Mouse (Mus musculus): ENCODE data around the gene Tmed10.

Tmed10 gene

DNA sequence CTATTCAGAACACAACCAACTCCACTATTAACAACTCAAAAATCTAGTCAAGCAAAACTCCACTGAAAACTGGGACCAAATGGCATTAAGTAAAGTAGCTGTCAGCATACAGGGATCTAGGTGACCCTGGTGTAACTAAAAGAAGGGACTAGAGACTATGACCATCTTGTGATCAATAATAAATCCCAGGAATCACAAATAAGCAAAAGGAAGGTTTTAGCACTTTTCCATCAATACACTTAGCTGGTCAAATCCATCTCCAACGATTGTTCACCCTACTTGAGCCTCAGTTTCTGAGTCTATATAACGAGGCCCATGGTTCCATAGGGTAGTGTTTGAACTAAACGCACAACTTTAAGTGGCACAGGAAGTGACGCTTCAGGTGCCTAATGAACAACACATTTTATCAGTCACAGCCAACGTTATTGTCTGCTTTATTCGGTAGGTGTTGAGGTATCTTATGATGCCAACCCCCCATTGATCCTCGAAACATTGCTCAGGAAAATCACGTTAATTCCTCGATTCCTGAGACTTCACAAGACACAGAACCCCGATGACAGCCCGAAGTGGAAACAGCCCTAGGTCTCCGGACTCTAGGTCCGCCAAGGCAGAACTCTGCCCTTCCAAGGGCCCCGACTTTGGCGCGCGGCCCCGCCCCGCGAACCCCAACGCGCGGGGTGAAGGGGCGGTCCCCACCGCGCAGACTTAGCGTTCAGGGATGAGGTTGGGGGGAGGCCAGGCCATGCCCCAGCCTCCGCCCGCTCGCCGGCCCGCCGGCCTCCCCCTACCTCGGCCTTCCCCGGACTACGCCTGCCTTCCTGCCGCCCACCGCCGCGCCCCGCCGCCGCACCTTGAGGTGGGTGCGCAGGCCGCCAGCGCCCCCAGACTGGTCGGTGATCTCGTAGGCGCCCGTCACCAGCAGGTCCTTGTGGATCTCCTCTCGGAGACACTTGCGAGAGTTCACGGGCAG is 771 bp downstream of the Tmed10 start:
- peak; percentile 55 for DNase-seq (ENCODE audit: low read depth)

DNA sequence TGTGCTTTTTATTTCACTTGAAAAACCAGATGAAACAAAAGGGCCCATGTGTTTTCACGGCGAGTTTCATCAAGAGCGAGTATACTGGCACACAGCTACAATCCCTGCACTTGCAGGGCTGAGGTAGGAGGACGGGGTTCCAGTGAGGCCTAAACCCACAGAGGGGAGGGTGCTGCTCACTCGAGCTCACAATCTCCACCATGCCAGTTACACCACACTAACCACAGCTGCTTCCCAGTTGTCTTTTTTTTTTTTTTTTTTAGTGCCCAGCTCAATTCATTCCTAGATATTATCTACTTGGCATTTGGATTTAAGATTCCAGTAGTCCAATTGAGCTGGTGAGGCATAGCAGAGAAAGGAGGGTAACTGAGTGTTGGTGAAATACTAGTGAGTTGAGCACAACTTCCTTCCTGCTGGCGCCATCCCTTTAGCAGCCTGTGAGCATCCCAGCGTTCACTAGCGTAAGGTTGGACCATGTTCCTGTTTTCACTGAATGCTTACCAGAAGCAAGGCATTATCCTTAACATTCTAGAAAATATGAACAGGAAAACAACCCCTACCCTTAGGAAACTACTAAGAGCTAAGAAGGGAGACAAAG is 2.5 kb downstream of the Tmed10 start:
- no peak for DNase-seq (ENCODE audit: low read depth)

DNA sequence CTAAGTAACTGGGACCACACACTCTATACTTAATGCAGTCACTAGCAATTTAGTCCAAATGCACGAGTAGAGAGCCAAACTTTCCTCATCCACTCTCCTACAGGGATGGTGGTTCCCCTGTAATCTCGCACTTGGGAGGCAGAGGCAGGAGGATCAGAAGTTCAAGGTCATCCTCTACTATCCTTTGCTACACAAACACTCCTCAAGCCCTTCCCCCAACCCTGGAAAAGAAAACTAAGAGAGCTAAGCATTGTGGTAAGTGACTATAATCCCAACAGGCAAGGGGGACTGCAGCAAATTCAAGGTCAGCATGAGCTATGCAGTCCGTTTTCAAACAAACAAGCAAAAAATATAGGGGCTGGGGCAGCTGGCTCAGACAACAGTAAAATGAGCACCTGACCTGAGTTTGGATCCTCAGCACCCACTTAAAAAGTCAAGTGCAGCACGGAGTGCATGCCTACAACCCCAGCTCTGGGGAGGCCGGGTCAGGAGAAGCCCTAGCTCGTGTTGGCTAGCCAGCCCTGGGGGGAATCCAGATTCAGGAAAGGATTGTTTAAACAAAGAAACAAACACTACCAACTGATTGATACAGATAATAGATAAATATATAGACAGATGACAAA is 6.1 kb downstream of the Tmed10 start:
- DNase-seq (ENCODE audit: low read depth) = no peak

DNA sequence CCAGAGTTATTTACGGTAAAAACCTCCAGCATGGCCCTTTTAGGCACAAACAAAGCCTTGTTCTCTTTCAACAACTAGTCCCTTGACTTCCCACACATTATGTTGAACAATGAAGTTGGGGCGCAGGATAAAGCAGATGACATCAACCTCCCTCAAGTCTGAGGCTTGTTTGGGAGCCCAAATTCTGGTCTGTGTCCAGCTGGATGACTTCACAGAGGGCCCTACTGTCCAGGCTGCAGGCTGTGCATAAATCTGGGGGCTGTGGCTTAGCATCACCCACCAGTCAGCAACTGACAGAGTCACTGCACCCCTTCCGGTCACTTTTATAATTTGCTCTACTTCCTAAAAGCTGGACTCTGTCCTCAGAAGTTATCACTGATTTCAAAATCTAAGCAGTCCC is 8.4 kb downstream of the Tmed10 start:
- DNase-seq (ENCODE audit: low read depth) = no peak

DNA sequence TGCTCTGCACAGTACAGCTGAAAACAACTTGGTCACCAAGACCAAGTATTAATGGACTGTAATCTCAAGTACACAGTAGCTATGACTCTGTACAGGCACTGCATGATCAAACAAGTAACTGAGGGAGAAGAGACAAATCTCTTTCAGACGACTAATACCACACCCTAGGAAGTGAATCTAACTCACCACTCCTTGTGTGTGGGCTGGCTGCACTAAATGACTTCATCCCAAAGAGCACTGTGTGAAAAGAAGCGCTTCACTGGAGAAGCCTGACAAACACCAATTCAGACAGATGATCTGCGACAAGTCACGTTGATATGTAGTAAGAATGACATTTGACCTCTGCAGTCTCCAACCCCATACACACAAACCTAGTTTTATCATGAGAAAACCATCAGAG is 12.1 kb downstream of the Tmed10 start:
- no peak for DNase-seq (ENCODE audit: low read depth)

DNA sequence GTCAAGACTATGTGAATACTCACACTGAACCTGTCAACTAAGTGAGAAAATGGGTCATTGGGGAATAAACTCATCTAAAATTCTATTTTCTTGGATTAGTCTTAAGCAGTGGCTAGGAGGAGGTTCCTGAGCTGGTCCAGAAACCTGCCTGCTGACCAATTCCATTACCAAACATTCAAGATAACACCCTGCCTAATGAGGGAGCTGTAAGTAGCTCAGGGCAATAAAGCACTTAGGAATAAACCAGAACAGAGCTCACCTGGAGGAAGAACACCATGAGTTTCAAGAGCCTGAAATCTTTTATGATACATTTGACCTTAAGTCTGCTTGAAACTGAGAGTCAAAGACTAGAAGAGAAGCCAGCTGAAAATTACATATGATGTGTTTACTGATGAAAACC is 13.1 kb downstream of the Tmed10 start:
- no peak for DNase-seq (ENCODE audit: low read depth)

DNA sequence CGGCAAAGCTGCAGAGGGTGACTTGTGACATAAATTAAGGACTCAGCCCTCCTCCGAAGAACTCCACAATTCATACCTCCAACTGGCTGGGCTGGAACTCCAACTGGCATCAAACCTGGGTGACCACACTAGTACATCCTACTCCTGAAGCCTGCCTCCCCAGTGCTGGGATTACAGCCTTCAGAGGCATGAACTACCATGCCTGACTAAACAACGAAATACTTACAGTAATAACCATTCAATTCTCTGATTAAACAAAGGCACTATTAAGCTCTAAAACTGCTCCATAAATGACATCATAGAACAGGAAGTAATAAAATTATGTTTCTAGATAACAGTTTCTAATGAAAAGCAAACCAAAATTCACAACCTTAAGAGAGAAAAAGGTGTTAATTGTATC is 13.5 kb downstream of the Tmed10 start:
- no peak for DNase-seq (ENCODE audit: low read depth)

DNA sequence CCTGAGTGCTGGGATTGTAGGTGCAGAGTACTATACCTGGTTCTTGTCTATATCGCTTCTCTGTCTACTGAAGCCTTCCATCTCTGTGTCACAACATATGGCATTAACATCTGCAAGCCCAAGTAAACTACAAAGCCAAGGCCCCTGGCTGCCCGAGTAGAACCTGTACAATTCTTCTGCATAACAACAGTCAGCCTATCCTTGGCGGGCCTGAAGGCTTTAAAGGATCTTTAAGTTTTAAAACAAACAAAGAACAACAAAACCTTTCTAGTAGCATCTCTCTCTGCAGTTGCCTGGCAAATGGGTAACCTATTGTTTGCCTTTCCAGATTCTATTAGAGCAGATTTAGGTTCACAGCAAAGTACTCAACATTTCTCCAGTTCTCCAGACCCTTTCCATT is 20.6 kb downstream of the Tmed10 start:
- DNase-seq (ENCODE audit: low read depth) = no peak

DNA sequence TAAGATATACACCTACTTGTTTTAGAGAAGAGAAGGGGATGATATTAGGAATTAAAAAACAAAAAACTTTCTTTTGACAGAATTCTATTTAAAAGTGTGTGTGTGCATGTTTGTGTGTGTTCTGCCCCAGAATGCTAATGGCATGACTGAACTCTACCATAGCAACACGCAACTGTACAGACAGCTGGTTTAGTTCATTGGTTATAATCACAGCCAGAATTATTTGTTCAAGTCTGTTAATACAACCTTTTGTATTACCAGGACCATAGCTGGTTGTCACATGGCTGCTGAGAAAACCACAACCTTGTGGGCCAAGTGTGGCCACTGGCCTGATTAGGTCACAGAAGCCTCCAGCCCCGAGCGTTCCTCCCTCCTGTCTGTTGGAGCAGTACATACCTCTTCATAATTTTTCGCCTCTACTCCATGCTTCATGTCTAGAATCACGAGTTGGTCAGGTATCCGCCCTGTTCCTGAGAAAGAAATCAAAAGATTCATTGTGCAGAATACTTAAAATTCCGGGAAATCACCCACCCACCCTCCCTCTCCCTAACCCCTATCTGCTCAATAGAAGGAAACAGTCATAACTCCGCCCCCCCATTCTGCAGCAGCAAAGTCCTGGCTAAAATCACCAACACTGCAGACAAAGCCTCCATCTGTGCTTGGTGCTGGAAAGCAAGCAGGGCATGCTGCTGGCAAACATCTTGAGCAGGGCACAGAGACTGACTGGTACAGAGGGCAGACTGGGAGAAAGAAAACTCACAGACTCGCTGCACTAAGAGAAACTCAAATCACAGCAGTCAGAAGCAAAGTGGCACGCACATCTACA is 24.0 kb downstream of the Tmed10 start:
- no peak for DNase-seq (ENCODE audit: low read depth)

DNA sequence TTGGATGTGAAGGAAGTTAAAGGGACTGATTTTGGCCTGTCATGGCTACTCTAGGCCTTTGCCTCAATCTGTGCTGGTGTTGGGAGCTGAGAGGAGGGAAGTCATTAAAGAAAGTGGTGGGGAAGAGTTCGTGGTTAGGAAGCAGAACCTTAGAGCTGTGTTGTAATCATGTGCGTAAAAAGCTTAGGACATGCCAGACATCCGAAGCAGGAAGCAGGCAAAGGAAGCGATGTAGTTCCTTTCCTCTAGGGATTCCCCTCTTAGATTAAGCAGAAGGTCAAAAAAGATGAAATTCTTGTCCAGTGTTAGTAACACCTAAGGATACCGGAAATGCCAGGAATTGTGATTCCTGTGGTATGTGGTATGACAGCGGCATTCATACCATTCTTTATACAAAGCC is 26.3 kb downstream of the Tmed10 start:
- DNase-seq (ENCODE audit: low read depth) = no peak

DNA sequence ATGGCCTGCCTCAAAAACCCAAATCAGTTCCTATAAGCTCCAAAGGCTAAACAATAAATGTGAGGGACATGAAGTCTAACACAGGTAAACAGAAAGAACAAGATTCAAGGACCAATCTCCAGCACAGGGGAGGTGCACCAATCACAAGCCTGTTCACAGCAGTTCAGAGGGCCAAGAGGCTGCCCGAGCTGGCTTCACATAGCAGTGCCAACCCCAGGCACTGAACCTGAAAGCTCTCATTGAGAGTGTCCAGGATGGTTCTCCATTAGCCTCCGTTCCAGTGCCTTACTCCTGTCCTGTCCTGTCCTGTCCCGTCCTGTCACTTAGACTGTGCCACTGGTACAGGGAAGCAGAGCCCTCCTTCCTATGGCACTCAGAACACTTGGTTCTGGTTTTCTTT is 27.5 kb downstream of the Tmed10 start:
- DNase-seq (ENCODE audit: low read depth) = no peak

DNA sequence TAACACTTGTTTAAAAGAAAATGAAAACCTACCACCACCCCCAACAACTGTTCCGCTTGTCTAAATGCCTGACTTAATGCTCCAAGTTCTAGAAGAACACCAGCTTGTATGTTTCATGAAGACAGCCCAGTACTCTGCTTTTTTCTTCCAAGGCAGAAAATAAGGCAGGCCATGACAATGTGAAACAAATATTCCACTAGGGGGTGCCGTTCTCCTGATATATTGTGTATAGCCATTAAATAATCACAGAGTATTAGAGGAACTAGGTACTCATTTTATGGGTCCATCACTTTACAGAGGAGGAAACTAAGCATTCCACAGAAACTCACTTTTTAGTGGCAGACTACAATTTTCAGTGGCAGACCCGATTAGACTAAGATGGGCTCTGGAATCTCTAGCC is 28.3 kb downstream of the Tmed10 start:
- DNase-seq (ENCODE audit: low read depth) = peak; percentile 66

DNA sequence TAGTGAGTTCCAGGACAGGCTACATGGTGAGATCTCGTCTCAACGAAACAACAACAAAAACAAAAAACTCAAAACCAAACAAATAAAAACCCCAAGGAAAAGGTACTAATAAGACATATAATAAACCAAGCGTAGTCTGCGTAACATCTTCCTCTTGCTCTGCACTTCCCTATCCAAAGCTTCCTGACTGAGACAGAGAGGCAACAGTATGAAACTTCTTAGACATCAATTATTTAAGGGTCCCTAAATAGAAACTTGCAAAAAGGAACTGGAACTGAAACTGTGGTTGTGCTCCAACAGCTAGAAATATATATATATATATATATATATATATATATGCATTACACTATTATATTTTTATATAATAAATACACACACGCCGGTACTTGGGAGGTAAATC is 29.1 kb downstream of the Tmed10 start:
- no peak for DNase-seq (ENCODE audit: low read depth)

DNA sequence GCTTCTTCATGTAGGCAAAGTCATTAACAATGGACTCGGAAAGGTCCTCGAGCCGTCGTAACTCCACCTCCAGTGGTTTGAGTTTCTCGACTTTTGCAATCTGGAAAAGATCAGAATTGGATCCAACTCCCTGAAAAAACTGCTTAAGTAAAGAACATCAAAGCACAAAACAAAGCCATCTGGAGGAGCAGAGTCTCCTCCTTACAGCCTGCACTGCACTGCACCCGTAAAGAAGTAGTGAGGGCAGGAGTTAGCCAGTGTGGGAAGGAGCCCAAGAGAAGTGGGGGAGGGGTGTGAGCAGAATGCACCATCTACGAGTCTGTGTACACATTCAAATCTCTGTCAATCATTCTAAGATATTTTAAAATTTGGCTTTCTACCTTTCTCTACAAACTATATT is 30.4 kb downstream of the Tmed10 start:
- DNase-seq (ENCODE audit: low read depth) = no peak

DNA sequence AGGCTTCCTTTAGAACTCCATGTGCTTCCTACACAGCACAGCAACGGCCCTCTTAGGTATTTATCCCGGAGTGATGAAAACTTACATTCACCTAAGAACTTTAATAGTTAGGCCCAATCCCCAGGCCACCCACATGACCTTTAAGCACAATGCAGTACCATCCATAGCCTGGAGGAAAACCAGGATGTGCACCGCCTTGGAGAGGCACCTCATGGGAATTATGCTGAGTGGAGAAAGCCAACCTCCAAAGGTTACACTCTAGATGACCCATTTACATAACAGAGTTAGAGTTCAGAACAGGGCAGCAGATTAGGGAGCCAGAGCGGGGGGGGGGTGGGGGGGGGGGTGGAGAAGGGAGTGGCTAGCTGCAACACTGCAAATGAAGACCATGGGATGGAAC is 32.3 kb downstream of the Tmed10 start:
- DNase-seq (ENCODE audit: low read depth) = no peak

DNA sequence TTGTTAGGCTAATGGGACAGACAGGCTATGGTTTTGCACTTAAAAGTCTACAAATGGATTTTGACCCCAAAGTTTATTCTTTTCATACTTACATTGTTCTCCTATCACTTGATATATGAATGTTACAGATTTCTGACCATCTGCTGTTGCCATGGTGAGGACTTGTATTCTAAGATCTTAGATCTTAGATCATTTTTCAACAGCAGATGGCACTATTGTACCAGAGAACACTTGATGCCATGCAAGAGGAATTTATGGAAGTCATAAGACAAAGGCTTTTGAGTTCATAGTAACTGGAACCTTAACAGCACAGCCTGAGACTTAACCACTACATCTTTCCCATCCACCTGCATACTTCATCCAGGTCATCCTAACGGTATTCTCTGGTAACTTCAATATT is 33.5 kb downstream of the Tmed10 start:
- DNase-seq (ENCODE audit: low read depth) = peak; percentile 68

DNA sequence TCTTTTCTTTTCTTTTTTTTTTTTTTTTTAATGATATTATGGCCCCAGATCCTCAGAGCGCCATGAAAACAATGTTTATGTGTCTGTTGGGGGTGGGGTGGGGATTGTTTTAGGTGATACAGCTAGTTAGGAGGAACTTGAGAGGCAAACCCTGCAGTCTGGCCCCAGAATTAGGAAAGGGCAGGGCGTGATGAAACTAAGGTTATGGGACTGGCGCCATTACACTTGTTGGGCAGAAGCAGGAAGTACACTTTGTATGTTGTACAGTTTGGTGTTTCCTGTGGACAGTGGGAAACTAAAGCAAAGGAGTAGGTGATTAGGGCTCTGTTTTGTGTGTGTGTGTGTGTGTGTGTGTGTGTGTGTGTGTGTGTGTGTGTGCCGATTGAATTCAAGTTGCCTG is 34.7 kb downstream of the Tmed10 start:
- DNase-seq (ENCODE audit: low read depth) = peak; percentile 65

DNA sequence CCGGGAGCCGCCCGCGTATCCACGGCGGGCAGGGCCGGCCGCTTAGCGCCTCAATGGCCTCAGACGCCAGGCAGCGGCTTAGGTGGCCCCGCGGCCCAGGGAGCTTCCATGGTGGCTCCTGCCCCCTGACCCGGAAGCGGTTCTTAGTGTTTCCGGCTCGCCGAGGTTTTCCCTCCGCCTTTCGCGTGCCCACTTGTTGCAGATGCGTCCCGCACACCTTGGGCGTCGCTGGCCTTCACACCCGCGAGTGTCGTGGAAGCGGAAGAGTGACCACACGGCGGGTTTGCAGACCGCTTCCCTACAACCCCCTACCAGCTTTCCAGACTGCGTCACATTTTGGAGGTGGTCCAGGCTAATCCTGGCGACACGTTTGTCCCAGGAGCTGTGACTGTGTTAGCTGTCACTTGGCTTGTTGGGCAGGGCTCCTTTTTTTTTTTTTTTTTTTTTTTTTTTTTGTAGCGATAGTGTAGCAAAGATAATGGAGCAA is 35.4 kb downstream of the Tmed10 start, which contains the start of gene Nek9:
TSS of gene Nek9 (minus strand) at position 120 of the 487 bp plus-strand sequence.
- peak; percentile 91 for DNase-seq (ENCODE audit: low read depth)

DNA sequence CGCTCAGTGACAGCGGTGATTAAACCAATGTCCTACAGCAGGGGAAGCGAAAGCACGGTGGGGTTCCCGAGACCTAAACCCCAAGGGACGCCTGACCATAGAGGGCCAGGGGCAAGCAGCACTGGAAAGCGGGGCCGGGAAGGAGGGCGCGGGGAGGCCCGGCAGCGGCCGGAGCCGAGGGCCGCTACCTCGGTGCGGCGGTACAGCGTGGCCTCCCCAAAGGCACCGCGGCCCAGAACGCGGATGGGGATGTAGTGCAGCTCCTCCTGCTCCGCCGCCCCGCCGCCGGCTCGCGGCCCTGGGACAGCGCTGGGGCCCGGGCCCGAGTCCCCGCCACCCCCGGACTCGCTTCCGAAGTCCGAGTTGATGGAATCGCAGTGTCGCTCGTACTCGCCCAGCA is 35.8 kb downstream of the Tmed10 start:
- DNase-seq (ENCODE audit: low read depth) = no peak

DNA sequence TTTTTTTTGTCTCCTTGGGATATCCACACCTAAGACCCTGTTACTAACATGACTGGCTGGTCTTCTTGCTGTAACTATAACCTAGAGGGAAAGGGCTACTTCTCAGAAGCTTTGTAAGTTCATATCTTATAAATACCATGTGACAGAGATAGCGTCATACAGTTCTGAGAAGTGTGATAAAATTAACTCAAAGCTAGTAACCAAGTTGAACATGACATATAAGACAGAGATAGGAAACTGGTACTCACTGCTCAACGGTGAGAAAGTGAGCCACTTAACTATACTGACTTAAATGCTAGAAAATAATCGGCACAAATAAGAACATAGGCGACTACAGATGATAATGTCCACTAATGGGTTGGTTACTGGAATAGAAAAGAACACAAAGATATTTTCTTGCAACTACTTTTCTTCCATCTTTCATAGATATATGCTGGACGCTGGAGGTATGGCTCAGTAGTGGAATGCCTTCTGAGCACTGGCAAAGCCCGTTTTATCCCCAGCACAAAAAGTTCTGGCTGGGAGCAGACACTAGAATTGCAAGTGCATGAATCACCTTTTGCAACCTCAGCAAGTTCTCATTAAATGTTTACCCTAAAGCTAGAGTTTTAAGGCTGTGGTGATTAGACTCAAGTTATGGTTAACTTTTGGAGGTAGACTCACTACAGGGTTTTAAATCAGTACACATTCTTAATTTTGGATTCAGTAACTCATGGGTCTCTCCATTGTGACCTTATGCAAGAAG is 36.9 kb downstream of the Tmed10 start:
- DNase-seq (ENCODE audit: low read depth) = no peak

DNA sequence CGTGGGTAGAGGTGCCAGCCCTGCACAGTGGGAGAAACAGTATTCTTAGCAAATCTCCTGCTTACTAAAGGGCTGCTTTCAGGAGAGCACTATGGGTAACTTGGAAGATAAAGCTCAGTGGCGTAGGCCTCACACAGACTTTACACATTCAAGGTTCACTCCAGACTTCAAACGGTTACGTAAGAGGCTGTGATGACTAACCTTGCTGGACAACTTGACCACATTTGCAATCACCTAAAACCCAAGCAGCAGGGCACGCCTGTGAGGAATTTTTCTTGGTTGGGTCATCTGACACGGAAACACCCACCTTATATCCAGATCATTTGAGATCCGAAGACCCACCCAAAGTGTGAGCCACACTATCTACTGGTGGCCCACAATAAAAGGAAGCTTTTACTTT is 44.5 kb downstream of the Tmed10 start:
- no peak for DNase-seq (ENCODE audit: low read depth)
